Mouse (Mus musculus): ENCODE results near the gene Hspa1b. TPM values are rescaled to one million over a fixed set of nuclear protein-coding genes. Genes with fewer than 3 reads are reported as not detected.

The Hspa1b gene
- 15.6 TPM for polyA plus RNA-seq (2017; shearing (Covaris generic))

DNA sequence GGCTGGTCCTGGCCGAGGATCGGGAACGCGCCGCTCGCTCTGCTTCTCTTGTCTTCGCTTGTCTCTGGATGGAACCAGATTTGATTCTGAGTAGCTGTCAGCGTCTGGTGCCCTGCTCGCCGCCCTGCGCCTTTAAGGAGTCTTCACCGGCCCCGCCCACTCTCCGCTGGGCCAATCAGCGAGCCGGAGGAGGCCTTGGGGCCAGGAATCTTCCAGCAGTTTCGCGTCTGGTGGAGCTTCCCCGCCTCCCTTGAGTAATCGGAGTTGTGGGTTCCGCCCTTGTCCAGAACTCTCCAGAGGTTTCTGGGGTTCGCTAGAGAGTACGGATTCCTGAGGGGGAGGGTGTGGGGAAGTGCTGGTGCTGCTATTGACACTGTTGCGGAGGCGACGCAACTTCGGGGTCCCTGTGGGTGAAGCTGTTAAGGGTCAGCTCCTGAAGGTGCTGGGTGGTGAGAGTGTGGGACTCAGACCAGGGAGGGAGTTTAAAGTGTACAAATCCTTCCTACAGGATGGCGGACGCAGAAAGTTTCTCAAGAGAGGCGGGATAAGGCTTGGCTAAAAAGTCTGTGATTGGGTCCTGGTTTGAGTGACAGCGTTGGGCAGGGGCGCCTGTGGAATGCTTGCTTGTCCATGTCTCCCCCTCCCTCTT is at the start of gene Hspa1b:
Hspa1b (minus strand) TSS at position 109 of the 649 bp plus-strand sequence.

DNA sequence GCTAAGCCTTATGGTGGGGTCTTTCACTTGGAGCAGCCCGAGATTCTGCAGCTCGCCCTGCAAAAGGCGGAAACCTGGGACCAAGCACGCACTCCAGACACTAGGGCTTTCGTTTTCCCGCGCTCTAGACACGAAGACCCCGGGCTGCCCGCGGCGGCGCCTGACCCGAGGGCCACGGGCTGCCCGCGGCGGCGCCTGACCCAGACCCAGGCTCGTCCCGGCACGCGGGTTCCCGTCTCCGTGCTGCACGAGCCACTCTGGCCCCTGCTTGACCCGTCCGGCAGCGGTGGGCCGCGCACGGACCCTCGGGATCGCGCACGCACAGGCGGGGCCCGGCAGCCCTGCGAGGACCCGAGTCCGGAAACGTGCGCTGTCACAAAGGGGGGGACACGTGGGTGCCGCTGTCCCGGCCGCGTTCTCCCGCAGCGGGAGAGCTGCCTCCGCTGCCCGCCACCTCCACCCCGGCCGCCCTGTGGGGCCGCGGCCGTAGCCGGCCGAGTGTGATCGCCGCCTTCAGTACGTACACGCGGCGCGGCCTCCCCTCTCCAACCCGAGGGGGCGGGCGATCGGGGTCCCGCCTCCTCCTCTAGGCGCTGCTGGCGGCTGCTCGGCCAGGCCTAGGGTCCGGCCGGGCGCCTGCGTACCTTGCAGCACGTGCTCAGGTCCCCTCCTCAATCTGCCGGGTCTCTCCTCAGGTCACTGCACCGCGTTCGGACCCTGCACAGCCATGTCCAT is 41.8 kb upstream of the Hspa1b start, which contains the start of gene Vars:
Vars (plus strand) TSS at position 271 of the 735 bp plus-strand sequence.

DNA sequence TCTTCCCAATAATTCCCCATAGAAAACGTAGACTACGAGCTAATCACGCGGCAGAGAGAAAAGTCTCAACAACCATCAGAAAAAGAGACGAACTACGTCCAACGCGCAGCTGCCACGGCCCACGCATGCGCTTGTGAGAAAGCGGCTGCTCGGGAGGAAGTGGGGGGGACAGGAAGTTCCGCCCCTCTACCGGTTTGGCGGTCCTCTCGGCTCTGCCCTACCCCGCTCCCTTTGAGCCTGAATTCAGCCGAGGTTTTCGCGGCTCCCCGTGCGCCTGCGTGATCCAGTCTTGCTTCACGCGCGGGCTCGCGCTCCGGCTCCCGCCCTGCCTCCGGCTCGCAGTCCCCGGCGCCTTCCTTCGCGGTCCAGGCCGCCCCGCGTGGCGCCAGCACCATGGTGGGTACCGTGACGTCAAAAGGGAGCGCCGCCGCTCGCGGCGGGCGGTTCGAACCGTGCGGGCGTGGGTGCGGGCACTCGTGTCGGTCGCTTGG is 22.7 kb upstream of the Hspa1b start, which contains the start of gene Lsm2:
Lsm2 (plus strand) TSS at position 173 of the 491 bp plus-strand sequence.

DNA sequence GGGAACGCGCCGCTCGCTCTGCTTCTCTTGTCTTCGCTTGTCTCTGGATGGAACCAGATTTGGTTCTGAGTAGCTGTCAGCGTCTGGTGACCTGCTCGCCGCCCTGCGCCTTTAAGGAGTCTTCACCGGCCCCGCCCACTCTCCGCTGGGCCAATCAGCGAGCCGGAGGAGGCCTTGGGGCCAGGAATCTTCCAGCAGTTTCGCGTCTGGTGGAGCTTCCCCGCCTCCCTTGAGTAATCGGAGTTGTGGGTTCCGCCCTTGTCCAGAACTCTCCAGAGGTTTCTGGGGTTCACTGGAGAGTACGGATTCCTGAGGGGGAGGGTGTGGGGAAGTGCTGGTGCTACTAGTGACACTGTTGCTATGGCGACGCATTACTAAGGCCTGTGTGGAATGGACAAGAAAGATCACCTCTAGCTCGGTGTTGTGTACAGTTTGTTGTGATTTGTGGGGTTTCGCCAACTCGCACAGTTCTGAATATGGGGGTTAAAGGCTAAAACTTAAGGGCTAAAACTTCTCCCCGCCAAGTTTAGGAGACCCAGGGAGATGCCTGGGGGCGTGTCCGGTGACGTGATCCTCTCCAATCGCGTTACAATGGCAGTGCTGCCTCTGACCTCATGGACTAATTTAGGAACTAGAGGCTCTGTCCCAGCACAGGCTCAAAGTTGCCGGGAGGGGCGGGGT is 13.2 kb upstream of the Hspa1b start, which contains the start of the genes Hspa1a and Hspa1l:
Hspa1a (minus strand) TSS at position 88 of the 681 bp plus-strand sequence.
Hspa1l (plus strand) TSS at position 635 of the 681 bp plus-strand sequence.

DNA sequence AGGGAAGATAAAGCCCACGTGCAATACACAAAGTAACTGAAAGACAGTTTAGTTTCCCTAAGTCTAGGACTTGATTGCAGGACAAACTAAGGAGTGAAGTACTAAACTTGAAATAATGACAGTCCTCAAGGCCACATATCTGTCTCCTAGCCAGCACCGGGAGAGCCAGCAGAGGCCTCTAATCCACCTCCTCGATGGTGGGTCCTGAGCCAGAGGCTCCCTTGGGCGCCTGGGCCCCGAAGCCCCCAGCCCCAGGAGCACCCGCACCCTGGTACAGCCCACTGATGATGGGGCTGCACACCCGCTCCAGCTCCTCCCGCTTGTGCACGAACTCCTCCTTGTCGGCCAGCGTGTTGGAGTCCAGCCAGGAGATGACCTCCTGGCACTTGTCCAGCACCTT is 10.8 kb upstream of the Hspa1b start, which contains the start of gene Gm20481:
Gm20481 (plus strand) TSS at position 91 of the 400 bp plus-strand sequence.

DNA sequence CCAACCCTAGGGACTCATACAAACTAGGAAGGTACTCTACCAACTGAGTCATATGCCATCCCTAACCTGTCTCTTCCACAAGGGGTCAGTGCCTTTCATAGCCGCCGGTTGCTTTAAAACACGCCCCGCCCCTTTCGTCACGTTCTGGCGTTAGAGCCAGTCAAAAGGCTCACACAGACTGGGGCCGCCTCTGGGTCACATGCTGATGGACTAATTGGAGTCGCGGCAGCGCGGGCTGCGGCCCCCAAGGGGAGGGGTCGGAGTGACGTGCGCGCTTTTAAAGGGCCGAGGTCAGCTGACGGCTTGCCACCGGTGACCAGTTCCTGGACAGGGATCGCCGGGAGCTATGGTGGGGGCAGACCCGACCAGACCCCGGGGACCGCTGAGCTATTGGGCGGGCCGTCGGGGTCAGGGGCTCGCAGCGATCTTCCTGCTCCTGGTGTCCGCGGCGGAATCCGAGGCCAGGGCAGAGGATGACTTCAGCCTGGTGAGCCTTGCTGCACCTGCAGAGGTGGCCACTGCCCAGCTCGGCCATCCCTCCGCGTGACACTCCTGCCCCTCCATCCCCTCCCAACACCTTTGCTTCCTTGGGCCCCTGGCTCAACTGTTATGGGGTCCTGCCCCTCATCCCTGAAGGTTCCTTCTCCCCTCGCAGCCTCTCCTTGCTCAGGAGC is 27.8 kb downstream of the Hspa1b start, which contains the start of gene Neu1:
Neu1 (plus strand) TSS at position 193 of the 674 bp plus-strand sequence.

DNA sequence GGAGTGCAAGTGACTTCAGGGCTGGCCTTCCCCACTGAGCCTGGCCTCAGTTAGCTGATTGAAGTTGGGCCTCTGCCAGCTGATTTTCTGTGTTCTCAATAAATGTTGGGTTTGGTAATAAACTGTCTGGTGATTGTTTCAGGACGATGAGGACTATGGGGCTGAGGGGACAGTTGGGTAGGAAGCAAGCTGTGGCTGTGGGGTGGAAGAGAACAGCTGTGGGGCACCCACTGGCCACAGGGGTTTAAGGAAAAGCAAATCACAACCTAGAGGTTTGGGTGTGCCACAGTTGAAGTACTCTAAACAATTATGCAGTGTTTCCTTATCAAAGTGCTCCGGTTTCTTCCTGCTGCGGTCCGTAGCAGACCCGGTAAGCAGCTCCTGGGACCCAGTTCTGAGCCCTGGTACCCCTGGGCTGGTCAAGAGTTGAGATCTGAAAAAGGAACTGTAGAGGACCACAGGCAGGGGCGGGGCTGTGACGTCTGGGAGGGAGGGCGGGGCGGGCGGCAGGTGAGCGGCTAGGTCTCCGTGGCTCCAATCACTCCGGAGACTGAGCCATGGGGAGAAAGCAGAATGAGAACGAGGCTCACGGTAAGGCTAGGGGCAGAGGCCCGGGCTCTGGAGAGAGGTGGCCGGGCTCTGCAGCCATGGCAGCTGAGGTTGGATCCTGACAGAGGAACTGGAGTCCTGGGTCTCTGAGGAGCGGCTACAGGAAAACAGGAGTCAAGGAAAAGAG is 44.9 kb downstream of the Hspa1b start, which contains the start of gene Slc44a4:
Slc44a4 (plus strand) TSS at position 537 of the 736 bp plus-strand sequence.

Other genes with a start within 250 kb of the Hspa1b start
- not detected for gene C4b, start 215.4 kb downstream of the Hspa1b start, polyA plus RNA-seq (2017; shearing (Covaris generic))
- gene Cyp21a1, start 154.7 kb downstream of the Hspa1b start, polyA plus RNA-seq (2017; shearing (Covaris generic)), result not detected
- 31.8 TPM for gene Stk19, start 122.3 kb downstream of the Hspa1b start, polyA plus RNA-seq (2017; shearing (Covaris generic))
- 78.8 TPM for gene Dxo, start 122.2 kb downstream of the Hspa1b start, polyA plus RNA-seq (2017; shearing (Covaris generic))
- gene Skiv2l, start 109.0 kb downstream of the Hspa1b start, polyA plus RNA-seq (2017; shearing (Covaris generic)), result 126 TPM
- gene Nelfe, start 108.8 kb downstream of the Hspa1b start, polyA plus RNA-seq (2017; shearing (Covaris generic)), result 47.9 TPM
- 0.91 TPM for gene Cfb, start 96.7 kb downstream of the Hspa1b start, polyA plus RNA-seq (2017; shearing (Covaris generic))
- 0.36 TPM for gene Zbtb12, start 79.8 kb downstream of the Hspa1b start, polyA plus RNA-seq (2017; shearing (Covaris generic))
- 0.07 TPM for gene Gm20547, start 77.2 kb downstream of the Hspa1b start, polyA plus RNA-seq (2017; shearing (Covaris generic))
- 2.6 TPM for gene C2, start 61.0 kb downstream of the Hspa1b start, polyA plus RNA-seq (2017; shearing (Covaris generic))
- gene Ehmt2, start 60.8 kb downstream of the Hspa1b start, polyA plus RNA-seq (2017; shearing (Covaris generic)), result 69.4 TPM
- not detected for gene Slc44a4, start 44.8 kb downstream of the Hspa1b start, polyA plus RNA-seq (2017; shearing (Covaris generic))
- 75.2 TPM for gene Neu1, start 28.0 kb downstream of the Hspa1b start, polyA plus RNA-seq (2017; shearing (Covaris generic))
- not detected for gene Gm20481, start 10.7 kb upstream of the Hspa1b start, polyA plus RNA-seq (2017; shearing (Covaris generic))
- 2.8 TPM for gene Hspa1a, start 12.9 kb upstream of the Hspa1b start, polyA plus RNA-seq (2017; shearing (Covaris generic))
- gene Hspa1l, start 13.5 kb upstream of the Hspa1b start, polyA plus RNA-seq (2017; shearing (Covaris generic)), result not detected
- 81.8 TPM for gene Lsm2, start 22.6 kb upstream of the Hspa1b start, polyA plus RNA-seq (2017; shearing (Covaris generic))
- 174 TPM for gene Vars, start 41.7 kb upstream of the Hspa1b start, polyA plus RNA-seq (2017; shearing (Covaris generic))
- 0.18 TPM for gene Vwa7, start 57.3 kb upstream of the Hspa1b start, polyA plus RNA-seq (2017; shearing (Covaris generic))
- gene Sapcd1, start 68.8 kb upstream of the Hspa1b start, polyA plus RNA-seq (2017; shearing (Covaris generic)), result 0.81 TPM
- gene Msh5, start 87.5 kb upstream of the Hspa1b start, polyA plus RNA-seq (2017; shearing (Covaris generic)), result 1.2 TPM
- 479 TPM for gene Clic1, start 90.7 kb upstream of the Hspa1b start, polyA plus RNA-seq (2017; shearing (Covaris generic))
- gene Ddah2, start 99.8 kb upstream of the Hspa1b start, polyA plus RNA-seq (2017; shearing (Covaris generic)), result 1.2 TPM
- not detected for gene Ly6g6c, start 106.2 kb upstream of the Hspa1b start, polyA plus RNA-seq (2017; shearing (Covaris generic))
- gene Mpig6b, start 106.9 kb upstream of the Hspa1b start, polyA plus RNA-seq (2017; shearing (Covaris generic)), result not detected
- not detected for gene Ly6g6e, start 117.7 kb upstream of the Hspa1b start, polyA plus RNA-seq (2017; shearing (Covaris generic))
- not detected for gene Ly6g6d, start 118.8 kb upstream of the Hspa1b start, polyA plus RNA-seq (2017; shearing (Covaris generic))
- gene Ly6g6f, start 126.4 kb upstream of the Hspa1b start, polyA plus RNA-seq (2017; shearing (Covaris generic)), result not detected
- 66.3 TPM for gene Abhd16a, start 130.0 kb upstream of the Hspa1b start, polyA plus RNA-seq (2017; shearing (Covaris generic))
- gene Ly6g5c, start 149.0 kb upstream of the Hspa1b start, polyA plus RNA-seq (2017; shearing (Covaris generic)), result not detected
- gene Ly6g5b, start 156.2 kb upstream of the Hspa1b start, polyA plus RNA-seq (2017; shearing (Covaris generic)), result 1.1 TPM
- gene Gpank1, start 162.2 kb upstream of the Hspa1b start, polyA plus RNA-seq (2017; shearing (Covaris generic)), result 52.4 TPM
- 244 TPM for gene Csnk2b, start 162.8 kb upstream of the Hspa1b start, polyA plus RNA-seq (2017; shearing (Covaris generic))
- 3.3 TPM for gene D17H6S53E, start 167.1 kb upstream of the Hspa1b start, polyA plus RNA-seq (2017; shearing (Covaris generic))
- not detected for gene Apom, start 172.8 kb upstream of the Hspa1b start, polyA plus RNA-seq (2017; shearing (Covaris generic))
- 57.1 TPM for gene Bag6, start 175.9 kb upstream of the Hspa1b start, polyA plus RNA-seq (2017; shearing (Covaris generic))
- 26.9 TPM for gene Prrc2a, start 205.7 kb upstream of the Hspa1b start, polyA plus RNA-seq (2017; shearing (Covaris generic))
- gene Aif1, start 216.8 kb upstream of the Hspa1b start, polyA plus RNA-seq (2017; shearing (Covaris generic)), result 2.2 TPM
- 8.7 TPM for gene Lst1, start 229.2 kb upstream of the Hspa1b start, polyA plus RNA-seq (2017; shearing (Covaris generic))
- 2,032 TPM for gene Ltb, start 235.2 kb upstream of the Hspa1b start, polyA plus RNA-seq (2017; shearing (Covaris generic))
- 40.7 TPM for gene Tnf, start 242.8 kb upstream of the Hspa1b start, polyA plus RNA-seq (2017; shearing (Covaris generic))
- 158 TPM for gene Lta, start 246.1 kb upstream of the Hspa1b start, polyA plus RNA-seq (2017; shearing (Covaris generic))

All from CD4-positive, CD25-positive, alpha-beta regulatory T cell (primary cell).